Mouse (Mus musculus): ENCODE measurements at regions not wholly inside any gene's neighbourhood (a gene's known extent, or its start where the extent isn't known, plus 50 kb on each side); places are given as distances from the start of the nearest gene placed in this dataset.

GRCm38 (mm10) chr16:93442837-93443236, 161.0 kb downstream of the Setd4 start:
- TF ChIP-seq CTCF (conservative IDR thresholded peaks at IDR 0.05; ENCODE audit: insufficient read depth, insufficient read length, low read depth, low read length) (no peak), POLR2A (IDR thresholded peaks at IDR 0.05; ENCODE audit: low read depth, low read length) (no peak)

Measured in kidney, adult 2 months (tissue).